Mouse (Mus musculus): ENCODE results near the gene Arhgef3.
"Not testable (repeated sequence)": the region's sequence is repeated elsewhere in the genome, so short reads cannot be mapped to it uniquely, and the experiment has no call there.

Arhgef3 gene

DNA sequence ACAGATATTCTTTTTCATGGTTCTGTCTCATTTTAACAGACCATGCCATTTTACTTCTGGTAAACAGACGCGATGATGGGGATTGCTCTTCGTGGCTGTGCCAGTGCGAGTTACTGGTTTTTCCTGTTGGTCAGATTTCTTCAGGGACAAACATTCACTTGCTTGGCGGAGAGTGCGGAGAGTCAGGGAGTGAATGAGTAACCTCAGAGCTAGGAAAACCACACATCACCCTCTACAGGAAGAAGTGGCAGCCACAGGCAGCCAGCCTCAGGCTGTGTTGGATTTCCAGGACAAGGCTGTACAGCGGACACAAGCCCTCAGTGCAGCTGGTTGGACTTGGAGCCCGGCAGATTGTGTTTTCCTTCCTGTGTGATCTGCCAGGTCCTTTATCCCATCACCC, 82.3 kb downstream of the Arhgef3 start:
- no peak for DNase-seq (ENCODE audit: low spot score)

DNA sequence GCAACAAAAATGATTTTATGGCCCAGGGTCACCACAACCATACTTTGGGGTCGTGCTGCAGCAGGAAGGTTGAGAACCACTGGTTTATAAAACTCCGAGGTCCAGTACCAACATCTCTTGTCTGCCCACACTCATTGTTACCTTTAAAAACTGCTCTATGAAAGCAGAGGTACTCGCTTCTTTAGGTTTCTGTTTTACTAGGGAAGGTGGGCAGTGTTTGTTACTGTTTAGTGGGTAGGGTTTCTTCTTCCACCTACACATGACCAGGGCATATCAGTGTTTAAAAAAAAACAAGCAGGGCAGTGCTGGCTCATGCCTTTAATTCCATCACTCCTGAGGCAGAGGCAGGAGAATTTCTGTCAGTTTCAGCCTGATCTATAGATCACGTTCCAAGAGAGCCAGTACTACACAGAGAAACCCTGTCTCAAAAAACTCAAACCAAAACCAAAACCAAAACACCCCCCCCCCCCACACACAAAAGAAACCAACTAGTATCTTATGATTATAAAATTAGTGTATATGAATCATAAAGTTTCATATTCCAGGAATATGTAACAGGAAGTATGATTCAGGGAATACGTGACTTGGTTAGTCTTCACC, 83.9 kb downstream of the Arhgef3 start:
- DNase-seq (ENCODE audit: low spot score) = no peak

DNA sequence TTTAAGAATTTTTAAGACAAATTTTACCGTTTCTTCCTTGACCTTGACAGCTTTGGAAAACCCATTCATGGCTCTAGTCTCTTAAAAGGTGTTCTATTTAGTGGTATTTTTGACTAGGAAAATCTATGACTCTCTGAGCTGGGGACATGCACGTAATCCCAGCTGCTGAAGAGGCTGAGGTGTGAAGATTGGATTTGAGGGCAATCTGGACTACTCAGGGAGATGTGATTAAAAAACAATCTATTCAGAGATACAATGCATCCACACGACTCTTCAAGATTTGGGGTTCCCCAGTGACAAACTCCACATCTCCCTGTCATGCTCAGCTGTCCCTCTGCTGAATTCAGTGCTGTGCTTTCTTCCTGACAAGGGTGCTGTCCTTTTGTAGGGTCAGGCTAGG, 84.4 kb downstream of the Arhgef3 start:
- no peak for DNase-seq (ENCODE audit: low spot score)

DNA sequence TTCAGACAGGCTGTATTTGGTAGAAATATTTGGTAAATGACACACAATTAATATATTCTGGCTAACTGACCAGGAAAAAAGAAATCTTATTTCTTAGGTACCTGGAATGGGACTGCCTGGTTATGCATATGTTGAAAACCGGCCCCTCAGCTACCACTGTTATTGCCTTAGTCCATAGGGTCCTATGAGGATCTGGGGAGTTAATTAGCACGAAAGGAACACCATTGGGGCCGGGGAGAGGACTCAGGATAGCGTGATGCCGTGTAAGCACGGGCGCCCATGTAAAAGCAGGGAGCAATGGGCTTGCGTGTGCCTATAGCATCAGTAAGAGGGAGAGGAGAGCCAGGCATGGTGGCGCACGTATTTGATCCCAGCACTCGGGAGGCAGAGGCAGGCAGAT, 85.2 kb downstream of the Arhgef3 start:
- no peak for DNase-seq (ENCODE audit: low spot score)

DNA sequence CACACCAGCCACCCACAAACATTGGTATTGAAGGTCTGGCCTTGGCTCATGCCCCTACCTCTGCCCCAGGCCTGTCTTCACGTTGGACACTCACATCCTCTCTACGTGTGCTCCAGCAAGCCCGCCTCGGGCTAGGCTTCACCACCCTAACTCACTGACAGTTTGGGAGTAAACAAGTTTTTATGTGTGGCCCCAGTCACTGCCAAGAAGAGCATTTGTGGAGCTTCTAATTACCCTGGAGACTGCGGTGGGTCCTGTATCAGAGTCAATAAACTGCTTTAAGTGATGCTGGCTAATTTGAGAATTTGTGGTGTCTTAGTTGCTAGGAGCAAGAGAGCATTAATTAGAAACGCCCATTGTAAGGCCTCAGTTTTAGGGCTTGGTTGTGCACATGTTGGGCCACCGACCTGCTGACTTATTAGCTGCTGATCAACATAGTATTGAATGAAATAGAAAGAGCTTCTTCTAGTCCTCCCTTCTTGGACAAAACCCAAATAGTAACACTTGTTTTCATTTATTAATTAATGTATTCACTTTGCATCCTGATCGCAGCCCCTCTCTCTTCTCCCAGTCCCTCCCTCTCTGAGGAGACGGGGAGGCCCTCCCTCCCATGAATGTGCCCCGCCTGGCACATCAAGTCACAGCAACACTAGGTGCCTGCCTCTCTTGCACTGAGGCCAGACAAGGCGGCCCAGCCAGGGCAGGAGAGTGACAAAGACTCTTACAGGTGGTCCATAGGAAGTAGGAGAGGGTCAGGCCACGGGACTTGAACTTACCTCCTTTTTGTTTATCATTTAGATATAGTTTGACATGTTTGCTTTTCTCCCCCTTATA, 86.3 kb downstream of the Arhgef3 start:
- no peak for DNase-seq (ENCODE audit: low spot score)

DNA sequence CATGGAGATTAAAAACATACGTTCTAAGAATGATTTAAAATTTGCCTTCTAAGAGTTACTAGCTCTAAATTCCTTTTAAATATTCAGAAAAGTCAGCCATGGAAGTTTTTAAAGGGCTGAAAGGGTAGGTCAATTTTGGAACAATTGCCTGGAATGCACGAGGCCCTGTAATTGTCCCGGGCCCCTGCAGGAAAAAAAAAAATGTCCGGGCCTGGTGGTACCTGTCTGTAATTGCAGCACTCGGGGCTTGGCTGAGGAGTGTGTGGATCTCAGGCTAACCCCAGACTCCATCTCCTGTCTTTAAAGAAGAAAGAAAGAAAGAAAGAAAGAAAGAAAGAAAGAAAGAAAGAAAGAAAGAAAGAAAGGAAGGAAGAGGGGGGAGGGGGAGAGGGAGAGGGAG, 87.1 kb downstream of the Arhgef3 start:
- no peak for DNase-seq (ENCODE audit: low spot score)

DNA sequence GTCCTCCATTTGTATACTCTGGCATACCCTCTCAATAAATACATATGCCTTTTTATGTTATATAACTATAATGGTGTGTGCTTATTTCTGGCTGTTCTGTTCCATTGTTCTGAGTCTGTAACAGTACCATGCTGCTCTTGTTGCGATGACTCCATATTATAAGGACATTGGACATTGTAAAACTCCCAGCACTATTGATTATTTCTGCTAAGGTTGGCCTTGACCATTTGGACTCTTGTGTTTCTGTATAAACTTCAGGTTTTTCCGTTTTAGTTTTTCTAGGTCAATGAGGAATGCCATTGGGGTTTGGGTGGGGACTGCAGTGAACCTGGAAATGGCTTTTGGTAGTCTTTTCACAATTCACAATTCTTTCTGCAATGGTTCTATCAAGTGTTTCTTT, 90.0 kb downstream of the Arhgef3 start:
- DNase-seq (ENCODE audit: low spot score) = no peak

DNA sequence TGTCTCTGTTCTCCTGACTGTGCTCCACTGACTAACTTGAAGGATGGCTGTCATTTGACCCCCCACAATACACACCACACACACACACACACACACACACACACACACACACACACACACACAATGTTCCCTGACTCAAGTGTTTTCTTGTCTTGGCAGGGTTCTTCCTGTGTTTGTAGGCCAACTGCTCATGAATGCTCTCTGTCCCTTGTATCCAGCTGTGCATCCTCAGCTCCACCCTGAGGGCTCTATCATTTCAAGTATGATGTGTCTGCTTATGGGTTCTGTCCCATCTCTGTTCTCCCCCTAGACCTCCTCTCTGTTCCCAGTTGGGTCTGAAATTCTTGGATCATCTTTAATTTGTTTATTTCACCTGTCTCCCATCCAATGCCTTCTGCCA, 91.7 kb downstream of the Arhgef3 start:
- DNase-seq (ENCODE audit: low spot score) = no peak

DNA sequence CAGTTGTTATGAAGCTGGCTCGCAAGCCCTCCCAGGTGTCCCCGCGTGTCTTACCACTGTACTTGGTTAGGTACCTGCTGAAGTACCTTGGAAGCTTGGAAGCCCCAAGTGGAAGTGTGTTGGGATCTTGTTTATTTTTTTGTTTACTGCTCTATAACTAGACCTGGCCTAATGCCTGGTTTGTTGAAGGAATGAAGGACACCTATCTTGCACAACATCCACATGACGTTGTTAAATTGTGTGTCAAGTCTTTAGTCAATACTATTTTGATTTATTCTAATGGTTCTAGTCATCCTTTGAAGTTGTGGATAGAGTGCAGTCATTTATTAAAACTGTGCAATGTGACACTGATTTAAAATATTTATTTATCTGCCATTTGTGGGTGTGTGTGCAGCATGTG, 94.8 kb downstream of the Arhgef3 start:
- no peak for DNase-seq (ENCODE audit: low spot score)

DNA sequence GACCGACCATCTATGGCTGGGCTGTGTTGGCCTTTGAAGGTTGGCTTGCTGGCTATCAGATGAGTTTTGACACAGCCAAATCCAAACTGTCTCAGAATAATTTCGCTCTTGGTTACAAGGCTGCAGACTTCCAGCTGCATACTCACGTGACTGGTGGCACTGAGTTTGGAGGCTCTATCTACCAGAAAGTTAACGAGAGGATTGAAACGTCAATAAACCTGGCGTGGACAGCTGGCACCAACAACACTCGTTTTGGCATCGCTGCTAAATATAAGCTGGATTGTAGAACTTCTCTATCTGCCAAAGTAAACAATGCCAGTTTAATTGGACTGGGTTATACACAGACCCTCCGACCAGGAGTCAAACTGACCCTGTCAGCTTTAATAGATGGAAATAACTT, 96.1 kb downstream of the Arhgef3 start:
- not testable (repeated sequence) for DNase-seq (ENCODE audit: low spot score)

DNA sequence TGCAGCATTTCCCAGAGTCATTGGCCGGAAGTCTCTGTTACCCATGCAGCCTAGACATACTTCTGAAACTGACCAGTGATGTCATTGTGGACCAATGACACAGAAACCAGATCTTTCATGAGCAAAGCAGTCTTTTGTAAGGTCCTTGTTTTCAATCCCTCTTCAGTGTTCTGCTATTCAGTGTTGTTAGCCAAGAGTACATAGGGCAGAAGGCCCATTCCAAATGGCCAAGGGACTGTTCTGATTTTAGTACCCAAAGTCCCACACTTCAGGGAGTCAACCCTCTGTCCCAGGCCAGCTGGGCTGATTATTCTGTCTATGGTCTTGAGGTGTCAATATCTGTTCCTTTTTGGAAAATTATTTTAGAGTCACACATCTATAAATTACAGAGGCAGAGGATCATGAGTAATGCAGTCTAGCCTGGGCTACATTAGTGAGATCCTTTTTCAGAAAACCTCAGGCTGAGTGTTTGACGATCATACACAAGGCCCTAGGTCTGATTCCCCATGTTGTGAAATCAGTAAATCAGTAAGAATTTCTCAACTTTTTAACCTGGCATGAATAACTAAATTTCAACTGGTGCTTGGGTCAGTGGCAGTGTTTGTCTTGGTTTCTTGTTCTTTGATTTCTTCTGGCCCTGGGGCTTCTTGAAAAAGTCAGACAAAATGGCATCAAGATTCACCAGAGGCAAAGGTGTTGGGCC, 97.2 kb downstream of the Arhgef3 start:
- DNase-seq (ENCODE audit: low spot score) = no peak

DNA sequence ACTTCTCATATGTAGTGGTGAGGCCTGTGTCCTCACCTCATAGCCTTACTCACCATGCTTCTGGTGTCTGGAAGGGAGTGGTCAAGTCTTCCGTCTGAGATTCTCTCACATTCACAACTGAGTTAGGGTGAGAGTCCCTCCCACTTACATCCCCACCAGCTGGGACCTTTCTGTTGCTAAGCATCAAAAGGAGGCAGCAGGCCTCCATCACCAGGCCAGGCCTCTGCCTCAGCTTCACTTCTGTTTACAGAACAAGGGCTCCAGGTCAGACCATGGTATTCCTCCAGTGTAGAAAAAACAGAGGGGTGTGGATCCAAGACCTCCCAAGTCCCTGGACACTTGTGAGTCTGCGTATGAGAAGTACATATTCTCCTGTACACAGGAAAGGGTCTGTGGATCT, 99.5 kb downstream of the Arhgef3 start:
- no peak for DNase-seq (ENCODE audit: low spot score)

DNA sequence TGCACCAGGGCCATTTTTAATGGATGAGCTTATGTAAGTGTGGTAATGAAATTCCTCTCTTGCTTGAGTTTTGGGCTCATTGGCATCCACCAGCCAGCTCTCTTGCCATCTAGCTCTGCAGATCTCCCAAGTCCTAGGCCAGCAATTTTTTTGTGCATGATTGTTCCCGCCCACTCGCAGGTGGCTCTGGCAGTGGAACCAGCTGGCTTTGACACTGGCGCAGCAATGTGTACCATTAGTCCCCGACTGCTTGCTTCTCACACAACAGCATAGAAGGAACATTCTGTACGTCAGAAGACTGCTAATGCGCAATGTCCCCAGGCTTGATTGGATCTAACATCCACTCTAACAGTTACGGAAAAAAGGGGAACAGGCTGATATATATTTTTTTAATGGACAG, 105.0 kb downstream of the Arhgef3 start:
- DNase-seq (ENCODE audit: low spot score) = no peak

DNA sequence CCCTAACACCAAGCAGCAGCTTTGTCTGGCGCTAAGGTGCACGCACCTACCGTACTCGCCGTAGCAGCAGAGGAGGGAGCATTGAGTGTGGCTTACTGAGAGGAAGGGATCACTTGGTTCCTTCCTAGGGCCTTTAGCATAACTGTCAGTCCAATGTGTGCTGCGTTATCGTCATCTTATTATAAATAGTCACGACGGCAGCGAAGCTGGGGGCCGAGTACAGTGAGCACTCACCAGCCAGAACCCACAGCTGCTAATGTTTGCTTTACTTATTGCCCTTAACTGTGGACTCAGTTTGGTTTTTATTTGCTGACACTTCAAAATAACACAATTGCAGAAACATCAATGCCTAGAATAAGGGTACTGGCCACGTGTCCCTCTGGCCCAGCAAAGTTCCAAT, 105.6 kb downstream of the Arhgef3 start:
- DNase-seq (ENCODE audit: low spot score) = no peak

DNA sequence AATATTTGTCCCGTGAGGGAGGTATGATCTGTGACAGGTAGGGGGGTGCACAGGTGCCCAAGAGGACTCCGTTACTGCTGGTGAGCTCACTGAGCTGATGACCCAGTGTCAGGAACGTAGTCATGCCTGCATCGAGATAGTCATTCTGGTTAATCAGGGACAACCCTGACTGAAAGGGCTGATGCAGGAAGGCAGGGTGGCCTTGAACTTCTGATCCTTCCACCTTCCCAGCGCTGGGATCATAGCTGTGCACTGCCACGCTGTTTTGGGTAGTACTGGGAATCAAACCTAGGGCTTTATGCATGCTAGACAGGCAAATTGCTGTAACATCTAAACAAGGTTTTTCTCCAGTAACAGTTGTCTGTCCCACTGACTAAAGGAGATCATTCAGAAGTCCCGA, 109.9 kb downstream of the Arhgef3 start:
- DNase-seq (ENCODE audit: low spot score) = no peak

DNA sequence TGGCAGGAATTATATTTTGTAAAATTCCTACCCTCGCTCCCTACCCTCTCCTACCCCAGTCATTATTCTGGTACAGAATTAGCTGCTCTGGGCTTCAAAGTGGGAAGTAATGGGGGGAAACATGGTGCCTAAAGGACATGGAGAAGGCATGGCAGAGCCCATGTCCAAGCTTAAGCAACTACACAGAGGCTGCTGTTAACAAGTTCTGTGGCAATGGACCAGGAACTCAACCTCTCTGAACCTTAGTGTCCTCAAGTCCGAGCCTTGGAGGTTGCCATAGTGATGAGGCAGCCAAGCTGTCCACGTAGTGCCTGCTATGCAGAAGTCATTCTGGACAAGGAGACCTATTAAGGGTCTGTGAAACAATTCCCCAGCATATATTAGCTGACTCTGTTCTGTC, 111.6 kb downstream of the Arhgef3 start:
- DNase-seq (ENCODE audit: low spot score) = no peak

DNA sequence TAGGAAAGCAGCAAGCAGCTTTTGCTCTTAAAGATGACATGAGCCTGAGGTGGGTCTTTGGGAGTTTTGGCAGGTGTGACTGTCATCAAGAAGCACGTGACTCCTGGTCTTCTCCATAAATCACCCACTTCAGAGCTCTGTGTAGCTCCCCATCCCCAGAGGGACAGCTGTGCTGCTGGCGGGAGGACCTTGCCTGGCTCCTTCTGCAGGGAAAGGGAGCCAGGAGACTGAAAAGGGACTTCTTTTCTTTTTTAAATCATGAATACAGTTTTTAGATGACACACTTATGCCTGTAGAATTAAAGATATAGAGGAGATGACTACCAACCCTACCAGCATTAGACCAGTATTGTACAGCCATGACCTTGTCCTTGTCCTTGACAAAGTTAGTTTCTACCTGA, 113.6 kb downstream of the Arhgef3 start:
- DNase-seq (ENCODE audit: low spot score) = no peak

DNA sequence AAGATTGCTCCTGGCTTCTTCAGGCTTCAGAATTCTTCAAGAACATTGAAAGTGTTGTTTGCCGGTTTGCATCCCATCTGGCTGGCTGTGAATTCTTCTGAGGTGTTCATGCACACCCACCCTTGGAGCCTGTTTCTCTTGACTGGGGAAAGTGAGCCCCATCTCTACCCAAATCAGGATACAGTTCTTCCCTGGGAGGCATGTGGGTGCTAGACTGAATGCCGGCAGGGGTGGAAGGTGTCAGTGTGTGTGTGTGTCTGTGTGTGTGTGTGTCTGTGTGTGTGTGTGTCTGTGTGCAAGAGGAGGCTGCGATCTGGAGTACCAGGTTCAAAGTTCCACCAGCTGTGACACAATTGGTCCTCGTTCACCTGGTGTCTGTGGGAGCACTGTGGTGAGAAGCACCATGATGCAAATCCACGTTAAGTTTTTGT, 114.3 kb downstream of the Arhgef3 start:
- no peak for DNase-seq (ENCODE audit: low spot score)

DNA sequence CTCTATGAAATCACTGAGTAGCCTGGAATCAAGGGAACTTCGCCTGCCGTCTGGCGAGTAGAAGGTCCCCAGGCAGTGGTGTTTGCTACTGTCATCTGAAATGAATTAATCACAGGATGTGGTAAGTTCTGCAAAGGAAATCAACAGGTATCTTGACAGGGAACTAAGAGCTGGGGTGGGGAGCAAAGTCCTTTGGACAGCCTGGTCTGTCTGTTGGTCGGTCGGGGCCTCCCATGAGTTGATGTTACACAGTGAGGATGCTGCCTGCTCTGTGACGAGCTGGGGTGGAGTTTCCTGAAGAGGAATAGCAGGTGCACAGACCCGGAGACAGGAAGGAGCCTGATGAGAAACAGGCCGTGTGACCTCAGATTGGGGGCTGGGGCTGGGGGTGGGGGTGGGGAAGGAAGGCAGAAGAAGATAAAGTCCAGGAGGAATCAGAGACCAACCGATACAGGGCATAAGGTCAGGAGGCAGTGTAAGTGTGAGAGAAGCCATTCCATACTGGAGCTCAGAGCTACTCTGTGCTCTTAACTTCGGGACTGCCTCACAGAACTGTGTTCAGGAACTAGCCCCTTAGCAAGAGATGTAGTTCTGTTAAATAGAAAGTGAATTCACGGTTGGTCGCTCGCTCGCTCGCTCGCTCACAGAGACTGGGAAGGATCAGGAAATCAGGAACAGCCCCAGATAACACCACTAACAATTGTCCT, 114.9 kb downstream of the Arhgef3 start:
- DNase-seq (ENCODE audit: low spot score) = no peak

DNA sequence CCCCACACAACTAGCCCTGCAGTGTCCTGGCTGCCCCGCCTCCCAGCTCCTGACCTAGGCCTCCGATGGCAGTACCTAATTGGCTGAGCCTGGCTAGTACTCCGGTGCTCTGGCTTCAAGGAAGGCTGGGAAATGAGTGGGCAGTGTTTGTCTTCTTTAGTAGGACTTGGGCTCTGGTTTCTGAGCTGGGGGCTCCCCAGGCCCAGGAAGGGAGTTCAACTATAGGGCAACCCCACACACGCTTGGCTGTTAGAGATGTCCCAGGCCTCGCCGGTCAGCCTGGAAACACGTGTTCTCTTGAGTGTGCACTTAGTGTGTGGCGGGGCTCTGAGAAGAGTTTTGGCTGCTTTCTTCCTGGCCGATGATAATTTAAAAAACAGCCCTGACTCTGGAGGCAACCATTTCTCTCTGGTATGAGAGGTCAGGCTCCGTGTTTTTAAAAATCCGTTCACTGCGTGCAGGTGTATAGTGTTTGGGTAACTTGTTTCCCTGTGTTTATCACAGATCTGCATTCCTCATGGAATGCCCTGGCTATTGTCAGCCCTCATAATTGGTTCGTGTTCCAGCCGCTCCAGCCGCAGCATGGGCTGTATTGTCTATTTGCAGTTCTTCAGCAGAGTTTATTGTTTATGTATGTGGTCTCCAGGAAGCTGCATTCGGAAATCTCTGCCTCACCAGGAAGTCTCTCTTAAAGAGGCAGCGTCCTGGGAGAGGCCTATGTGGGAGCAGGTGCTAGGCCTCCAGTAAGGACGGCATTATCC, 115.7 kb downstream of the Arhgef3 start:
- peak; percentile 18 for DNase-seq (ENCODE audit: low spot score)

DNA sequence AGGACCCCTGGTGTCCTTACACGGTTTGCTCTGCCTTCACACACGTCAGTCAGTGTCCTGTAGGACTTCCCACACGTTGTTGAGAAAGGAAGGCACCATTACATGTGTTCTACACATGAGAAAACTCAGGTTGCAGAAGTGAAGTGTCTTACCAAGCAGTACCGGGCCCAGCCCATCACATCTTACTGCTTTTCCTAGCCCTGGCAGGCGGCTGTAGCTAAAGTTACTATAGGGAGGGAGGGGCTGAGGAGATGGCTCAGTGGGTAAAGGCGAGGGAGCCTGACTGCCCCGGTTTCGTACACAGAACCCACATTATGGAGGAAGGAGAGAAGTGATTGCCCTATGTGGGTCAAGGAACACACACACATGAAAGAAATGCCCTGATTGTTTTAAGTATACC, 116.8 kb downstream of the Arhgef3 start:
- DNase-seq (ENCODE audit: low spot score) = no peak

All from urinary bladder, postnatal 25 days (tissue).